Mouse (Mus musculus) kidney, postnatal 0 days (tissue): ENCODE results near the gene Arrdc2. TPM values are rescaled to one million over a fixed set of nuclear protein-coding genes. Genes with fewer than 3 reads are reported as not detected.
A peak's percentile ranks its signal among the peaks of the same experiment; 100 is the strongest.

ENCODE experiments used
- ATAC-seq: fragments of 200-750 bp; cut with Nextera tagmentation; replicated peaks from 2 replicates; pipeline ENCODE4 v1.8.0; 2017; ENCODE audit warnings: low read depth, moderate number of reproducible peaks, moderate TSS enrichment, moderate library complexity; ENCODE audit not compliant: low FRiP score
- DNase-seq: peaks from one replicate; pipeline ENCODE4 v3.0.0-alpha.2; 2016; ENCODE audit warnings: low spot score
- H3K27ac ChIP-seq: fragments of 300-500 bp; sonication (generic); 2 replicates; pipeline ENCODE4 v1.5.1; 2014; ENCODE audit warnings: mild to moderate bottlenecking
- H3K27me3 ChIP-seq: fragments of 300-500 bp; sonication (generic); 2 replicates; pipeline ENCODE4 v1.6.1; 2014; ENCODE audit warnings: low read length, mixed read lengths; ENCODE audit not compliant: insufficient read depth
- H3K36me3 ChIP-seq: fragments of 300-500 bp; sonication (generic); 2 replicates; pipeline ENCODE4 v1.6.1; 2014; ENCODE audit warnings: low read length, mixed read lengths; ENCODE audit not compliant: insufficient read depth
- H3K4me1 ChIP-seq: fragments of 300-500 bp; sonication (generic); replicated peaks from 2 replicates; pipeline ENCODE4 v1.6.1; 2014; ENCODE audit warnings: antibody characterized with exemption, low read length, mixed read lengths; ENCODE audit not compliant: insufficient read depth
- H3K4me2 ChIP-seq: fragments of 300-500 bp; sonication (generic); 2 replicates; pipeline ENCODE4 v1.6.1; 2014; ENCODE audit warnings: mild to moderate bottlenecking, low read length, moderate library complexity, mixed read lengths
- H3K4me3 ChIP-seq: fragments of 300-500 bp; sonication (generic); replicated peaks from 2 replicates; pipeline ENCODE4 v1.5.1; 2014; ENCODE audit warnings: low read depth, low read length
- H3K9ac ChIP-seq: fragments of 300-500 bp; sonication (generic); 2 replicates; pipeline ENCODE4 v1.6.1; 2014; ENCODE audit warnings: low read depth, low read length
- H3K9me3 ChIP-seq: fragments of 300-500 bp; sonication (generic); replicated peaks from 2 replicates; pipeline ENCODE4 v1.6.1; 2016; ENCODE audit warnings: low read length, inconsistent platforms, mixed read lengths
- CTCF ChIP-seq: IDR thresholded peaks from 2 replicates; pipeline ENCODE4 v1.5.1; 2016; ENCODE audit warnings: antibody characterized with exemption, low read depth, mild to moderate bottlenecking, moderate library complexity
- WGBS: fragments of 180-500 bp; shearing (Covaris S2); extraction: QIAGEN DNeasy Blood & Tissue Kit; methylation state at CpG from one replicate; pipeline ENCODE4 v1.1.7; 2014; 5-methylcytosine and 5-hydroxymethylcytosine counted together
- polyA plus RNA-seq: library from polyadenylated mRNA; unstranded; fragments of >200 nt; fragmentation: Nextera tagmentation; extraction: Ambion mirVana; gene quantifications from 2 replicates; pipeline ENCODE4 v1.2.1, GENCODE M21; 2015

Gene Arrdc2
- polyA plus RNA-seq, 1 experiment from 2014 or later: 7.5 TPM

DNA sequence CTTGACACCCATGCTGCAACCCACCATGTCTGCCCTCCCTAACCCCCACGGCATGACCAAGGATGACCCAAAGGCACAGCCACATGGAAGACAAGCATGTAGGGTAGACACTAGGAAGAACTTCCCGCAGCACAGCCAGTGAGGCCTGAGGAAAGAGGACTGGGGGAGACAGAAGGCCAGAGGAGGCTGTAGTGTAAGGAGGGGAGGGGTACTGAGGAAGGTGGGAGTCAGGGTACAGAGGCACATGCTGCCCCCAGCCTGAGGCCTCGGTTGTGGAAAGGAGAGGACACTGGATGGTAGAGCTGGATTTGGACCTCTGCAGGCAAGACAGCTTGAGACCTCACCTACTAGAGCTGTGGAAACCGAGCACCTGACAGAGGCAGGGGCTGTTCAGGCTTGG is 11.4 kb upstream of the Arrdc2 start:
- Histone ChIP-seq H3K9ac (no peak overlapping the region), H3K4me3 (no peak overlapping the region), H3K4me1 (no peaks in the 10 kb centered on the region), H3K4me2 (no peak overlapping the region), H3K27ac (no peak overlapping the region), H3K27me3 (no peaks in the 10 kb centered on the region; the same call in 1 of the 2 replicates), H3K9me3 (no peaks in the 10 kb centered on the region), H3K36me3 (no peaks in the 10 kb centered on the region)
- 85% methylated on average over 4 of the region's 4 CpGs for WGBS
- DNase-seq (no peak), ATAC-seq (no peak)
- no peak for TF ChIP-seq CTCF

DNA sequence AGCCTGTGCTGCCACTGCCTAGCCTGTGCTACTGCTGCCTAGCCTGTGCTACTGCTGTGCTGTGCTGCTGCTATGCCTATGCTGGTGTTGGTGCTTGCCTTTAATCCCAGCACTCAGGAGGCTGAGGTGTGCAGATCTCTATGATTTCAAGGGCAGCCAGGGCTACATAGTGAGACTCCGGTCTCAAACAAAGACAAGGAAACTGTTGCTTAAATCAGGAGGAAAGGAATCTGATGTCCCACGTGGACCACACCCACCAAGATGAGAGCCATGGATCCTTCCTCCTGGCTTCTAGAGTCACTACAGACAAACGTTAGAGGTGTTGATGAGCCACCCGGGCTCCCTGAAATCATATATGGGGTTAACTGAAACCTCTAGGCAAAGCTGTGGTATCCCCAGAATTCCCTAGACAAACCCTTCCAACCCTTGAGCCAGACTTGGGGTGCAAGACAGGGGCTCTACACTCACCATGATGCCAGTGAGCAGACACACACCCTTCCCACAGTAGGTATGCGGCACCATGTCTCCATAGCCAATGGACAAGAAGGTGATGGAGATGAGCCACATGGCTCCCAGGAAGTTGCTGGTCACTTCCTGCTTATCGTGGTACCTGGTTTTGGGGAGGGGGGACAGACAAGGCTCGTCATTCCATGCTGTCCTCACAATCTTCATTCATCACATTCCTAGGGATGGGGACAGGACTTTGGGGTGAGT is 10.8 kb upstream of the Arrdc2 start:
- Histone ChIP-seq H3K27ac (no peak overlapping the region), H3K4me3 (no peak overlapping the region), H3K4me1 (no peaks in the 10 kb centered on the region), H3K27me3 (no peaks in the 10 kb centered on the region; the same call in 1 of the 2 replicates), H3K9ac (no peak overlapping the region), H3K9me3 (no peaks in the 10 kb centered on the region), H3K36me3 (no peaks in the 10 kb centered on the region), H3K4me2 (no peak overlapping the region)
- DNase-seq: no peak
- TF ChIP-seq CTCF: no peak
- WGBS: 79% methylated on average over 7 of the region's 7 CpGs
- ATAC-seq: no peak

DNA sequence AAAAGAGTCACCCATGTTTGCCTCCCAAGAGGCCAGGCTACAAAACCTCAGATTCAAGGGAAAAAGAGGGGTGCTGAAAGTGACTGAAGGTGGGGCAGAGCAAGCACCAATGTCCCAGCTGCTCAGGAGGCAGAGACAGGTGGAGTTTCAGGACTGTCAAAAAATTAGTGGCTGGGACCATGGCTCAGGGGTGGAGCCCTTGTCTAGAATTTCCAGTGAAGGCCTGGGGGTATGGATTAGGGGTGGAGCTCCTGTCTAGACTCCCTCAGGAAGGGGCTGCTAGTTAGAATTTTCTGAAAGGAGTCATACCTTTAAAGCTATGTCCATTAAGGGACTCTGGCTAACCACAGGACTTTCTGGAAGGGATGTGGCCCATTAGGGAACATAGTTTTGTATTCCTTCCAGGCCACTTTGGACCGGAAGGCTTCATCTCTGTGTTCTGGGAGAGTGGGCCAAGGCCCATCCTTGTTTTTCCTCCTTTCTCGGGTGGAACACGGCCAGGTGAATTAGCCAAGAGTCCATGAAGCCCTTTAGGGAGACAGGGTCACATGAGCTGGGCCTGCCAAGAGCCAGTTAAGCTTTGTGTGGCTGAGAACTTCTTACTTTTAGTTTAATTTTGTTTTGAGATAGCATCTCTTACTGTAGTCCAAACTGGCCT is 9.9 kb upstream of the Arrdc2 start:
- H3K27ac ChIP-seq: no peak overlapping the region
- no peak overlapping the region for H3K4me2 ChIP-seq
- WGBS: 79% methylated on average over 3 of the region's 3 CpGs
- H3K9ac ChIP-seq: no peak overlapping the region
- no peaks in the 10 kb centered on the region for H3K9me3 ChIP-seq
- no peaks in the 10 kb centered on the region; the same call in 1 of the 2 replicates for H3K27me3 ChIP-seq
- ATAC-seq (no peak), DNase-seq (no peak)
- H3K36me3 ChIP-seq: no peaks in the 10 kb centered on the region
- no peak overlapping the region for H3K4me3 ChIP-seq
- TF ChIP-seq CTCF: no peak
- H3K4me1 ChIP-seq: no peaks in the 10 kb centered on the region

DNA sequence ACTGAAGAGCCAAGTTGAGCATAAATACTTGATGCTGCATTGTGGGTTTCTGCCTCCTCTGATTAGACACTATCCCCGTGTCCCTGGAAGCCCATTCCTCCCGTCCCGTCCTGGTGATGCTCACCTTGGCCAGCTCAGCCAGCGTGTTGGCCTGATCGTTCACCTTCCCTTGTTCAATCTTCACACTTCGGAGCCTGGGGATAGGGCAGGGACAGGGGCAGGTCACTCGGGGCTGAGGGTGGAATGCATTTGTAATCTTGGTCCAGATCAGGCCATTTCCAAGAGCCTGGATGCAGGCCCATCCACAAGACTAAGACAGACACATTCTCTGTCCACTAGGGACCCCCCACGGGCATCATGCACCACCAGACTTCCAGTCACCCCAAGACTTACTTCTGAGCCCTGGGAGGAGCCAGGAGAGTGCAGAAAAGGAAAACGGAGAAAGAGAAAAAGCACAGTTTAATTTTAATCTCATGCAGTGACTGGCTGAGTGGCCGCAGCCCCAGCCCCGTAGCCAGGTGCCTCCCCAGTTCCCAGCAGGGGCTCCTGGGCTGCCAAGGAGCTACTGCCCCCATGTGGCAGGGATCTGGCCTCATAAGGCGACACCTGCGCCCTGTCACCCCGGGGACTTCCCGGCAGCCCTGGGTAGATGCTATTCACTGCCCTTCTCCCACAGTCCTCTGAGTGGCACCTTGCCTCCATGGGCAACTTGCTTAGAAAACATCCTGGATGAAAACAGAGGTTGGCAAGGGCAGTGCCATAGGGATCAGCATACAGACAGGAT is 7.0 kb upstream of the Arrdc2 start:
- H3K4me2 ChIP-seq: no peak overlapping the region
- 53% methylated on average over 15 of the region's 15 CpGs for WGBS

GRCm38 (mm10) chr8:70845108-70845507 is 5.6 kb upstream of the Arrdc2 start:
- 43% methylated on average over 5 of the region's 5 CpGs for WGBS
- ATAC-seq (no peak), DNase-seq (no peak)
- Histone ChIP-seq H3K9ac (no peak overlapping the region), H3K36me3 (no peaks in the 10 kb centered on the region), H3K4me3 (no peak overlapping the region), H3K27ac (no peak overlapping the region), H3K27me3 (no peaks in the 10 kb centered on the region), H3K4me2 (no peak overlapping the region), H3K4me1 (no peaks in the 10 kb centered on the region), H3K9me3 (no peaks in the 10 kb centered on the region)
- no peak for TF ChIP-seq CTCF

More for the DNA sequence above, 7.0 kb upstream of the Arrdc2 start:
- DNase-seq (no peak), ATAC-seq (no peak)
- Histone ChIP-seq H3K9ac (peak overlapping the region; percentile 13; the same call in 1 of the 2 replicates), H3K27me3 (no peaks in the 10 kb centered on the region; the same call in 1 of the 2 replicates), H3K27ac (no peak overlapping the region), H3K9me3 (no peaks in the 10 kb centered on the region), H3K4me3 (no peak overlapping the region), H3K4me1 (no peaks in the 10 kb centered on the region), H3K36me3 (no peaks in the 10 kb centered on the region)
- TF ChIP-seq CTCF: peak; percentile 37

- H3K9me3 ChIP-seq: no peaks in the 10 kb centered on the region
- DNase-seq (peak; percentile 89), ATAC-seq (no peak)
- TF ChIP-seq CTCF: peak; percentile 99
- 2% methylated on average over 6 of the region's 6 CpGs for WGBS
- no peaks in the 10 kb centered on the region for H3K36me3 ChIP-seq
- H3K4me1 ChIP-seq: no peaks in the 10 kb centered on the region
- no peaks in the 10 kb centered on the region for H3K27me3 ChIP-seq
- no peak overlapping the region for H3K9ac ChIP-seq
- H3K27ac ChIP-seq: no peak overlapping the region
- no peak overlapping the region for H3K4me2 ChIP-seq
- H3K4me3 ChIP-seq: no peak overlapping the region
Observed at GRCm38 (mm10) chr8:70844523-70844922, 5.0 kb upstream of the Arrdc2 start.
